Mouse (Mus musculus) spleen, adult 2 months (tissue): Measurements from ENCODE around the gene Scml4.

ENCODE experiments used
- CTCF ChIP-seq: fragments of 200-500 bp; IDR thresholded peaks from 2 replicates; pipeline ENCODE4 v1.5.1; 2011; ENCODE audit warnings: mild to moderate bottlenecking, inconsistent platforms; ENCODE audit not compliant: insufficient read depth, insufficient read length, insufficient replicate concordance; ENCODE audit errors: extremely low read depth
- POLR2A ChIP-seq: fragments of 200-500 bp; IDR thresholded peaks from 2 replicates; pipeline ENCODE4 v1.6.1; 2011; ENCODE audit warnings: low read depth, low read length, inconsistent platforms

GRCm38 (mm10) chr10:42856574-42856973, 3.6 kb upstream of the Scml4 start:
- TF ChIP-seq CTCF (no peak), POLR2A (no peak)
